Mouse (Mus musculus) embryo, embryonic 10 days (tissue): ENCODE results near the gene Habp4.
A peak's percentile ranks its signal among the peaks of the same experiment; 100 is the strongest.

Experiments
- DNase-seq: peaks from one replicate; pipeline ENCODE4 v3.0.0-alpha.2; 2015; ENCODE audit warnings: low spot score

Gene Habp4

DNA sequence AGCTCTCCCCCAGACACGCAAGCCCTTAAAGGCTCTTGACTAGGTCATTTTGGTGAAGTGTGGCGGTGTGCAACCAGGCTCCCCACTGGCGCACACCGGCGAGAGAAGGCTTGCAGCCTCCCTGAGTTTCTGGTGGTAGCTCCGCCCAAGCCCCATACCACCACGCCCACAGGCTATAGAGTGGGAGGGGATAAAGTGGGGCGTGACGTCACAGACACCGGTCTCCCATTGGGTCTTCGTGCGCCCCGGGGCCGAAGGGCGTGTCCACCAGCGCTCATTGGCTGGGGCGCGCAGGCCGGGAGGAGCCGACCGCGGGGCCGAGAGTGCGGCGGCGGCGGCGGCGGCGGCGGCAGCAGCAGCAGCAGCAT is at the start of gene Habp4:
Habp4 (plus strand) TSS at position 277 of the 368 bp plus-strand sequence.
- peak; percentile 99 for DNase-seq

- DNase-seq, result no peak
Observed at GRCm38 (mm10) chr13:64117442-64117841, 44.2 kb upstream of the Habp4 start.

DNA sequence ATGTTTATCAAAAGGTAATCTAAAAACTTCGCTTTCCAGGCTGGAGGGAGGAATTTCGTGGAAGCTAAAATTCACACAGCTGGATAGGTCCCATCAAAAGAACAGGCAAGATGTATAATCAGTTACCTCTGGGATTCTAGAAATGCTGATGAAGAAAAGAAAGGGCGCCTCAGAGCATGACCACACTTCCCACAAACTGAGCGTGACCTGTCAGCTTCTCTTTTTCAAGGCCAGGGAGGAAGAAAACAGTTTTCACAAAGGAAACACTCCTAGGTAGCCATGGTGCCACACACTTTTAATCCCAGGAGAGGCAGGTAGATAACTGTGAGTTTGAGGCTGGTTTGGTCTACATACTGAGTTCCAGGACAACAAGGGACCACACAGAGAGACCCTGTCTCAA is 40.9 kb upstream of the Habp4 start:
- DNase-seq, result no peak

- no peak for DNase-seq
Observed at GRCm38 (mm10) chr13:64123491-64124188, 38.0 kb upstream of the Habp4 start.

DNA sequence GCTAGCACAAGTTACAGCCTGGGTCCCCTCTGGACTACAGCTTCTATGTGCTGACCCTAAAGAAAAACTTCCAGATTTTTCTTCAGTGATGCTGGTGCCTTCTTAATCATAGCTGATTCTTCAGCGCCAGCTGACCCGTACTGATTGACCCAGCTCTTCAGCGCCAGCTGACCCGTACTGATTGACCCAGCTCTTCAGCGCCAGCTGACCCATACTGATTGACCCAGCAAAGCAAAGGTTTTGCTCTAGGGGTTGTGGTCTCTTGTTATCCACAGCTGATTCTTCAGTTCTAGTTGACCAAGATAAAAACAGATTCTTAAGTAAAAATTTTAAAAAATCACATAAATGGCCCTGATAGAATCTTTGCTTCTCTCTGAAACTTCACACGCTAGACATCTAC is 36.7 kb upstream of the Habp4 start:
- no peak for DNase-seq

DNA sequence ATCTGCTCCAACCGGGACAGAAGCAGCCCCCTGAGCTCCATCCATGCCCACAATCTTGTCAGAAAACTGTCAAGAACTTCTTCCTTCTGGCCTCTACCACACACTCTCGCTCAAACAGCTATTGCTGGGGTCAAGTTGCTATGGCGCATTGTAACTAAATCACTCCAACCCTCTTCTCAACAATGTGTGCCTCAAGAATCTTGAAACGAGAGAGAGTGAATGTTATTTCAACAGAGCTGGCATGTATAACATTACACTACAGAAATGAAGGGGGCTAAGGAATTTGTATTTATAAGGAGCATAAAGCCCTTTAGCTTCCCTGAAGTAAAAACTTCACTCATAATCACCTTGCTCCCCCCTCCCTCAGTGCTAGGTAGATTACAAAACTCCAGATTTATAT is 35.3 kb upstream of the Habp4 start:
- no peak for DNase-seq

DNA sequence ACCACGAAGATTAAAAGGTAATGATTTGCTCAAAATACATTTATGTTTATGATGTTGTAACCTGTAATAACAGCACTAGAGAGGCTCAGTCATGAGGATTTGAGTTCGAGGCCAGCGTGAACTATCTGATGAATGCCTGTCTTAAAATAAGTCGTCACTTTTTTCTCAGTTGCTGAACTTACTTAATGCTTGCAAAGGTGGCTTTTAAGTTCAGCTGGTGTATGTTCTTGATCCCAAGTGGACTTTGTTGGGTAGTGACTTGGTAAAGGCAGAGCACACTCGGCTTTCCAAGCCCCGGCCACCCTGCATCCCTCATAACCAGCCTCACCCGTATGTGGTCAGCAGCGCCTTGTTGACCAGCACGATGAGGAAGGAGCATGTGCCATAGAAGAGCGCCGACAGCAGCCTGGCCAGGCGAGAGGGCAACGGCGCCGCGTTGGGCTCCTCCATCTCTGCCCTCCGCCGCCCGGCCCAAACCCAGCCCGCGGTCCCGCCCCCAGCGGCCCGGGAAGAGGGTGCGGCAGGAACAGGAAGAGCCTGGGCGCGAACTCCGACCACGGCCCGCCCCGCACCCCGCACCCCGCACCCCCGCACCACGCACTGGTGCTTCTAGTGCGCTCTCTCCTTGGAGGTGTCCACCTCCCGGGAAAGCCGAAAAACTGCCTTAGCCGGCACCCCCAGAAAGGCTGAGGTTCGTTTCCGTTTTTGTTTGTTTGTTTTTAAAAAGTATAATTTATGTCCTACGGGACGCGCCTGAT is 32.6 kb upstream of the Habp4 start, which contains the start of gene Slc35d2:
Slc35d2 (minus strand) TSS at position 511 of the 758 bp plus-strand sequence.
- DNase-seq, result peak; percentile 30

- peak; percentile 58 for DNase-seq
Observed at GRCm38 (mm10) chr13:64129616-64130375, 31.8 kb upstream of the Habp4 start.

DNA sequence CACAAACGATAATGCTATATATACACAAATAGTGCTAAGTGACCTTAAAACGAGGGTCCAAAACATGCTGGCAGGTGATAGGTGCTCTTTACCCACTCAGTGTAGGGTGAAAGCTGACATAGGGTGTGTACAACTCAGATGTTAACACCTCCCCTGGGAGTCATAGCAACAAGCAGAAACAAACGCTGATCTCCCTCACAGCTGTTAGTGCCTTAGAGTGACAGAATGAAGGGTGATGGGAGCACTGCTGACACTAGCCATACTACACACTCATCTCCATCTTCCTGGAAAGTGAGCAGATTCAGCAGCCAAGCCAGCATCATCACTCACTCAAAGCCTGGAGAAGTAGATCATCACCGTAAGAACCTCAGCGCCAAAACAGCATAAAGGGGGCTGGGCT is 11.5 kb upstream of the Habp4 start:
- peak; percentile 13 for DNase-seq

DNA sequence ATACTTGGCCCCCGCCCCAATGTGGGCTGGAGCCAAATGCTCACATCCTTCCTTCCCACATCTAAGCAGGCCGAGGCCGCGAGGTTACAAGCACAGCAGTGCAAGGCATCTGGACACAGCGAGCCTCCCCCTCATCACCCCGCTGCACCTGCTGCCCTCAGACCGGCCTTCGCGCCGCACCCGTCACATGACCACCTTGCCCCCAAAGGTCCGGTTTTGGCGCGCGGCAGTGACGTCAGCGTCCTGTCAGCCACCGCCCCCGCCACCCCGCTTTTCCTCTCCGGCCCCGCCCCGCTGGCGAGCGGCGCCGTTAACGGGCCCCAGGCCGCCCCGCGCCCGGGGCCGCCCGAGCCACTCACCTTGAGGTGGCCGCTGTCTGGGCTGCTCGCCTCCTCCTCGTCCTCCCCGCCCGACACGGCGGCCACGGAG is 9.4 kb upstream of the Habp4 start:
- DNase-seq, result peak; percentile 94

- peak; percentile 44 for DNase-seq
Observed at GRCm38 (mm10) chr13:64152671-64153082, 8.9 kb upstream of the Habp4 start.

DNA sequence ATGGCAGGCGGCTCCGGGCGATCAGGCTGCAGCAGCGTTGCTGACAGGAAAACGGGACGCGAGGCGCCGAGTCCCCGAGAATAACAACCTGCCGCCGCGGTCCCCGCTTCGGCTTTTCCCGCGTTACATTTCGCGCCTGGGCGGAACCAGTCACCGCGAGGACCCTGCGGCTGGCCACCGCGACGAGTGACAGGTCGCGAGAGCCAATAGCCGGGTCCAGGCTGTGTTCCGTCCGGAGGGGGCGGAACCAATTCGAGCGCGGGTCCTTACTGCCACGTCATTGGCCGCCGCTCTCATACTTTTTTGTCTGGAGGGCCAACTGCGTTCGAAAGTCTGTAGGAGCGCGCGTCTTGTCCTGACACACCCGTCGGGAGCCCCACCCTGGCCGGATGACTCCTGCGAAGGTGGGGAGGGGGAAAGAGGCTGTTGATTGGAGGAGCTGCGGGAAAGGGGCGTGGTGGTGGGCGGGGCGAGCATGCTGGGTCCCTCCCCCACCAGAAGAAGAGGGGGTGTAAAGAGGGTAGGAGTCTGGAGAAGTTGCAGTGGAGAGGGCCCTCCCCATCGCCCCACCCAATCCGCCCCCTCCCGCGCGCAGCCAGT is 8.4 kb upstream of the Habp4 start, which contains the start of gene Zfp367:
Zfp367 (minus strand) TSS at position 120 of the 600 bp plus-strand sequence.
- DNase-seq, result peak; percentile 99

- DNase-seq, result peak; percentile 71
Observed at GRCm38 (mm10) chr13:64153751-64154267, 7.8 kb upstream of the Habp4 start.

GRCm38 (mm10) chr13:64154651-64155050 is 7.0 kb upstream of the Habp4 start:
- peak; percentile 27 for DNase-seq

- peak; percentile 74 for DNase-seq
Observed at GRCm38 (mm10) chr13:64155171-64155571, 6.5 kb upstream of the Habp4 start.

- DNase-seq, result peak; percentile 14
Observed at GRCm38 (mm10) chr13:64156966-64157365, 4.7 kb upstream of the Habp4 start.

GRCm38 (mm10) chr13:64161916-64162611 is 440 bp downstream of the Habp4 start:
- no peak for DNase-seq

- DNase-seq, result peak; percentile 61
Observed at GRCm38 (mm10) chr13:64162626-64163025, 1.0 kb downstream of the Habp4 start.

GRCm38 (mm10) chr13:64163147-64163715 is 1.6 kb downstream of the Habp4 start:
- DNase-seq, result no peak

- DNase-seq, result no peak
Observed at GRCm38 (mm10) chr13:64169746-64170145, 8.1 kb downstream of the Habp4 start.

DNA sequence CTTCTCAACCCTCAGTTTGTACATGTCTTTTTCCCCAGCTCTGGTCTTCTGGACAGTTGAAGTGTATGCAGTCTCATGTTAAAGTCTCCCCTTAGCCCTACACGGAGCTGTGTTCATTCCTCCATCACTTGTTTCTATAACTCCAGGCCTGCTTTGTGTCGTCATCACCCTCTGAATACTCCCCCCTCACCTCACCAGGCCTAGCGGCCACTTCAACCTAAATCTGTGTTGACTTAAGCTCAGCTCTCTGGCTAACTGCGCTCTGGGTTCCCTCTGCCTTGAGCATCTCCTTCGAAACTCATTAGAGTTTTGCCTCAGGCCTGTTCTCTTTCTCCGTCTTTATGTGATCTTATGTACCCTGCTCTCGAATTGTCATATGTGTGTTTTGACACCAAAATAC is 16.4 kb downstream of the Habp4 start:
- DNase-seq, result no peak
